Mouse (Mus musculus): ENCODE measurements around the gene 4921524J17Rik.

Gene 4921524J17Rik

GRCm38 (mm10) chr8:85380824-85381209 is 51.8 kb downstream of the 4921524J17Rik start:
- DNase-seq (ENCODE audit: low spot score in 2 of 2): peak; percentile 65 to 74

- no peak for DNase-seq (ENCODE audit: low spot score in 2 of 2)
These were observed 52.4 kb downstream of the 4921524J17Rik start for GRCm38 (mm10) chr8:85380123-85380823.

- peak; percentile 39 to 64 for DNase-seq (ENCODE audit: low spot score in 2 of 2)
These were observed 53.4 kb downstream of the 4921524J17Rik start for GRCm38 (mm10) chr8:85379142-85379781.

GRCm38 (mm10) chr8:85376516-85376915 is 56.1 kb downstream of the 4921524J17Rik start:
- no peak for DNase-seq (ENCODE audit: low spot score in 2 of 2)

- no peak for DNase-seq (ENCODE audit: low spot score in 2 of 2)
These were observed 58.3 kb downstream of the 4921524J17Rik start for GRCm38 (mm10) chr8:85374286-85374685.

GRCm38 (mm10) chr8:85373435-85374039 is 59.1 kb downstream of the 4921524J17Rik start:
- DNase-seq (ENCODE audit: low spot score in 2 of 2): no peak

GRCm38 (mm10) chr8:85372465-85372839 is 60.2 kb downstream of the 4921524J17Rik start:
- DNase-seq (ENCODE audit: low spot score in 2 of 2): no peak

GRCm38 (mm10) chr8:85371736-85372464 is 60.7 kb downstream of the 4921524J17Rik start:
- no peak for DNase-seq (ENCODE audit: low spot score in 2 of 2)

- DNase-seq (ENCODE audit: low spot score in 2 of 2): no peak
These were observed 67.5 kb downstream of the 4921524J17Rik start for GRCm38 (mm10) chr8:85365176-85365575.

- DNase-seq (ENCODE audit: low spot score in 2 of 2): no peak
These were observed 68.0 kb downstream of the 4921524J17Rik start for GRCm38 (mm10) chr8:85364628-85365027.

GRCm38 (mm10) chr8:85363406-85363805 is 69.2 kb downstream of the 4921524J17Rik start:
- DNase-seq (ENCODE audit: low spot score in 2 of 2): no peak

GRCm38 (mm10) chr8:85362211-85362610 is 70.4 kb downstream of the 4921524J17Rik start:
- no peak for DNase-seq (ENCODE audit: low spot score in 2 of 2)
